Mouse (Mus musculus) kidney, embryonic 15.5 days (tissue): ENCODE measurements around the gene Metap1d. TPM values are rescaled to one million over a fixed set of nuclear protein-coding genes. Genes with fewer than 3 reads are reported as not detected.

Source experiments
- ATAC-seq: fragments of 200-750 bp; cut with Nextera tagmentation; replicated peaks from 2 replicates; pipeline ENCODE4 v1.8.0; 2017; ENCODE audit warnings: moderate TSS enrichment; ENCODE audit not compliant: low FRiP score
- H3K27ac ChIP-seq: fragments of 300-500 bp; sonication (generic); 2 replicates; pipeline ENCODE4 v1.5.1; 2015; ENCODE audit warnings: mild to moderate bottlenecking, inconsistent platforms
- H3K27me3 ChIP-seq: fragments of 300-500 bp; sonication (generic); 2 replicates; pipeline ENCODE4 v1.6.1; 2015; ENCODE audit warnings: inconsistent platforms
- H3K36me3 ChIP-seq: fragments of 300-500 bp; sonication (generic); 2 replicates; pipeline ENCODE4 v1.6.1; 2015; ENCODE audit warnings: inconsistent platforms
- H3K4me1 ChIP-seq: fragments of 300-500 bp; sonication (generic); 2 replicates; pipeline ENCODE4 v1.6.1; 2015; ENCODE audit warnings: inconsistent platforms
- H3K4me2 ChIP-seq: fragments of 300-500 bp; sonication (generic); 2 replicates; pipeline ENCODE4 v1.6.1; 2015; ENCODE audit warnings: moderate library complexity, mild to moderate bottlenecking, inconsistent platforms
- H3K4me3 ChIP-seq: fragments of 300-500 bp; sonication (generic); replicated peaks from 2 replicates; pipeline ENCODE4 v1.5.1; 2015; ENCODE audit warnings: mild to moderate bottlenecking, inconsistent platforms
- H3K9ac ChIP-seq: fragments of 300-500 bp; sonication (generic); 2 replicates; pipeline ENCODE4 v1.6.1; 2015; ENCODE audit warnings: mild to moderate bottlenecking, inconsistent platforms
- H3K9me3 ChIP-seq: fragments of 300-500 bp; sonication (generic); replicated peaks from 2 replicates; pipeline ENCODE4 v1.6.1; 2016; ENCODE audit warnings: inconsistent platforms
- WGBS: fragments of 180-500 bp; shearing (Covaris S2); methylation state at CpG from one replicate; pipeline ENCODE4 v1.1.7; 2015; ENCODE audit warnings: mixed read lengths; 5-methylcytosine and 5-hydroxymethylcytosine counted together
- polyA plus RNA-seq: library from polyadenylated mRNA; unstranded; fragments of >200 nt; fragmentation: Nextera tagmentation; extraction: Ambion mirVana; gene quantifications from 2 replicates; pipeline ENCODE4 v1.2.1, GENCODE M21; 2015

Metap1d gene
- polyA plus RNA-seq, 1 experiment from 2014 or later, result 39.5 TPM

DNA sequence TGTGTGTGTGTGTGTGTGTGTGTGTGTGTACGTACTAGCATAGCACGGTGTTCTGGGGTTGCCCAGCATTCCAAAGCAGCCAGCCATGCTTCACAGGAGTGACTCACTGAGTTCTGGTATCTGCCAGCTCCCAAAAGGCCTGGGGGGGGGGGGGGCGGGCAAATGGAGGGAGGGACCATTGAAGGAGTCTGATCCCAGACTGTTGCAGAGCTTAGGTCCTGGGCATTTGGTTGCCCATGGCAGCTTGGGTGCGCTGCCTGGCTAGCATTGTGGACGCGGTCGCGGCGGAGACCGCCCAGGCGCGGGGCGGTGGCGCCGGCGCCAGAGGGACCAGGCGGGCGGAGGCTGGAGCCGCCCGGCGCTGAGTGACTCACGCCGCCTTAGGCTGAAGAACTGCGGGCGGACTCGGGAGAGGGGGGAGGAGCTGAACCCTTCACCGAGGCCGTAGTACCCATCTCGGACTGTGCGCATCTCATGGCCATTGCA, 89.8 kb downstream of the Metap1d start:
- Histone ChIP-seq H3K9me3 (no peaks in the 10 kb centered on the region), H3K4me1 (peaks cover 67% of the 10 kb centered on the region)
- WGBS, result 0% methylated on average over 29 of the region's 30 CpGs

DNA sequence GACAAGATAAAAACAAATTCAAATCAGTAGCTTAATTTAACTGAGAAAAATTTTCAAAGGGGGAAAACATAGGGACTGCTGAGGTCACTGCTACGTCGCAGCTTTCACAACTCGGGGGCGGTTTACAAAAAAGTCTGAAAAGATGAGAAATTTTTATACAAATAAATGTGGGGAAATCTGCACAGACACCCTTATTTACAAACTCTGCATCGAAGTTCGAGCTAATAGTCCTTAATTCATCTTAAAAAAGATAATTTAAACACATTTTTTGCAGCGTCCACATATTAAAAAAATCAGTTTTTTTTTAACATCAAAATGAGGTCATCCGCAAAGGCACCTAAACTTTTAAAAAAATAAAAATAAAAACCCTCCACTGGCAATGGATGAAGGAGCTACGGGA, 90.5 kb downstream of the Metap1d start:
- no peak for ATAC-seq
- Histone ChIP-seq H3K9me3 (no peaks in the 10 kb centered on the region), H3K4me2 (no peak overlapping the region), H3K27me3 (peaks cover 96% of the 10 kb centered on the region), H3K9ac (no peak overlapping the region), H3K36me3 (no peaks in the 10 kb centered on the region), H3K27ac (no peak overlapping the region), H3K4me3 (no peak overlapping the region), H3K4me1 (peaks cover 66% of the 10 kb centered on the region)
- 2% methylated on average over 9 of the region's 9 CpGs for WGBS

More for the DNA sequence above, 89.8 kb downstream of the Metap1d start:
- peaks cover 96% of the 10 kb centered on the region for H3K27me3 ChIP-seq
- peak; percentile 19; the same call in 1 of the 2 replicates for ATAC-seq
- H3K36me3 ChIP-seq, result no peaks in the 10 kb centered on the region
- no peak overlapping the region for H3K27ac ChIP-seq
- peak overlapping the region; percentile 30 for H3K4me3 ChIP-seq
- no peak overlapping the region for H3K9ac ChIP-seq
- H3K4me2 ChIP-seq, result peak overlapping the region; percentile 46

DNA sequence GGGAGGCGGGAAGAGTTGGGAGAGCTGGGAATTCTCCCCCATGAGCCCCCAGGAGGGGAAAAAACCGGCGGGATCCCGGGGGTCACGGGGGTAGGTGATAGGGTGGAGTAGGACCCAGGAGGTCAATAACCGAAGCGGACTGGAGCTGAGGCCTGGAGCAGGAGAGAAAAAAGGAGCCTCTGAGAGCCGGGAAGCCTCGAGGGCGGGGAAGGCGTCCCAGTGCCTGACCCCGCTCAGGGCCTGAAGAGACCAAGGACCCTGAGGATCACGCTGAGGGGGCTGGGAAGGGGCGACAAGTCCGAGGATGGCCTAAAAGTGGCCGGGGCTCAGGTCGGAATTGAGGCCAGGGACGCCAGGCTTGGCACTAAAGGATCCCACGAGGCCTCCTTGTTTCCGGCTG, 90.9 kb downstream of the Metap1d start:
- H3K4me2 ChIP-seq, result peak overlapping the region; percentile 30
- H3K9me3 ChIP-seq, result no peaks in the 10 kb centered on the region
- peak overlapping the region; percentile 22; the same call in 1 of the 2 replicates for H3K4me3 ChIP-seq
- no peaks in the 10 kb centered on the region for H3K36me3 ChIP-seq
- H3K4me1 ChIP-seq, result peaks cover 63% of the 10 kb centered on the region
- no peak overlapping the region for H3K9ac ChIP-seq
- H3K27ac ChIP-seq, result no peak overlapping the region
- 2% methylated on average over 20 of the region's 20 CpGs for WGBS
- H3K27me3 ChIP-seq, result peaks cover 96% of the 10 kb centered on the region
- ATAC-seq, result no peak

DNA sequence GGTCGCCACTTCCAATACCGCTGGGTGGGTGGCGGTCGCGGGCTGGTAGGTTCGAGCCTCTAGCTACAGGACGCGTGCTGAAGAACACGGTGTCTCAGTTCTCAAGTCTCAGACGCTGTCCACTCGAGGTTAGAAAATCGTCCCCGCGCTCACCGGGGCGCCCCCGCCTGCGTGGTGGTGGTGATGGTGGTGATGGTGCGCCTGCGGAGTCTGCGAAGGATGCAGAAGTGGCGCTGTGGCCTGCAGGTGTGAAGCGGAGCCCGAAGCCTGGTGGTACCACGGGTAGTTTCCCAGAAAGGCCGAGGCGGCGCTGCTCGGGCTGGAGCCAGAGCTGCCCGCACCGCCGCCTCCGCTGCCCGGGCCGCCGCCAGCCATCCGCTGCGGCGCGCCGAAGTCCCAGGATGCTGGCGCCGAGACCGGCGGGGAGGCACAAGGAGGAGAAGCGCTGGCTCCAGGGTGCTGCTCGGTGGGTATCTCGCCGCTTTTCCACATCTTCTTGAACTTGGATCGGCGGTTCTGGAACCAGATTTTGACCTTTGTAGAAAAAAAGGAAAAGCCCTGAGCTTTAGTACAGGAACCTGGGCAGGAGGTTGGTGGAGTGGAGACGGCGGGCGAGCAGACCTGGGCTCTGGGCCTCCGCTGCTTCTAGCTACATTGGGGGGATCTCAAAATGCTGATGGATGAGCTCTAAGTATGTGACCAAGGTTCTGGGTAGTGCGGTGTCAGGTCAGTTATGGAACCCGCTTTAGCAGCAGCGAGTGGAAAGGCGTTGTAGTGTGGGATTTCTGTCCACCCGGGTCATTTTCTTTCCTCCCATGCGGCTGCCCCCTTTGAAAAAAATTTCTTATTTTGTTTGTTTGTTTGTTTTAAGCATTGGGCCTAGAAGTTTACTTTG, 91.6 kb downstream of the Metap1d start:
- ATAC-seq, result no peak
- H3K9me3 ChIP-seq, result no peaks in the 10 kb centered on the region
- no peak overlapping the region for H3K27ac ChIP-seq
- H3K4me2 ChIP-seq, result peak overlapping the region; percentile 30
- H3K36me3 ChIP-seq, result no peaks in the 10 kb centered on the region
- no peak overlapping the region for H3K9ac ChIP-seq
- H3K4me1 ChIP-seq, result peaks cover 58% of the 10 kb centered on the region
- peak overlapping the region; percentile 53 for H3K4me3 ChIP-seq
- H3K27me3 ChIP-seq, result peaks cover 96% of the 10 kb centered on the region
- WGBS, result 1% methylated on average over 61 of the region's 61 CpGs

DNA sequence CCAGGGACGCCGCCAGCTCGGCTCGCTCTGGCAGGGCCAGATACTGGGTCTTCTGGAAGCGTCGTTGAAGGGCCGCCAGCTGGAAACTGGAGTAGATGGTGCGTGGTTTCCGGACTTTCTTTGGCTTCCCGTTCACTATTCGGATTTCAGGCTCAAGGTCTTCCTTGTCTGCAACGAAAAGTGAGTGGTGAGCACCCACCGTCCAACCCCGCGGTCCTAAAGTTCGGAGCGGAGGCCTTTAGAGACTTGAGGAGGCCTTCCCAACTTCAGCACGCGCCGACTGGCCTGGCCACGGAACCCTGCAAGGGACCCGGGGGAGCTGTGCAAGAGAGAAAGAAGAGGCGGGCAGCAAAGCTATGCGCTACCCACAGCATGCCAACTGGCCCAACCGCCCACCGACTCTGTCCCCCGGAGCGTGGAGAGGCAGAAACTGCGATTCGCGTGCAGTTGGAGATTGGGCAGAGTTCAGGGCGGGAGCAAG, 92.4 kb downstream of the Metap1d start:
- WGBS, result 2% methylated on average over 32 of the region's 32 CpGs
- Histone ChIP-seq H3K4me1 (peaks cover 52% of the 10 kb centered on the region), H3K4me2 (peak overlapping the region; percentile 98), H3K27me3 (peaks cover 96% of the 10 kb centered on the region), H3K9me3 (no peaks in the 10 kb centered on the region), H3K9ac (no peak overlapping the region), H3K4me3 (peak overlapping the region; percentile 53), H3K36me3 (no peaks in the 10 kb centered on the region), H3K27ac (no peak overlapping the region)
- no peak for ATAC-seq

DNA sequence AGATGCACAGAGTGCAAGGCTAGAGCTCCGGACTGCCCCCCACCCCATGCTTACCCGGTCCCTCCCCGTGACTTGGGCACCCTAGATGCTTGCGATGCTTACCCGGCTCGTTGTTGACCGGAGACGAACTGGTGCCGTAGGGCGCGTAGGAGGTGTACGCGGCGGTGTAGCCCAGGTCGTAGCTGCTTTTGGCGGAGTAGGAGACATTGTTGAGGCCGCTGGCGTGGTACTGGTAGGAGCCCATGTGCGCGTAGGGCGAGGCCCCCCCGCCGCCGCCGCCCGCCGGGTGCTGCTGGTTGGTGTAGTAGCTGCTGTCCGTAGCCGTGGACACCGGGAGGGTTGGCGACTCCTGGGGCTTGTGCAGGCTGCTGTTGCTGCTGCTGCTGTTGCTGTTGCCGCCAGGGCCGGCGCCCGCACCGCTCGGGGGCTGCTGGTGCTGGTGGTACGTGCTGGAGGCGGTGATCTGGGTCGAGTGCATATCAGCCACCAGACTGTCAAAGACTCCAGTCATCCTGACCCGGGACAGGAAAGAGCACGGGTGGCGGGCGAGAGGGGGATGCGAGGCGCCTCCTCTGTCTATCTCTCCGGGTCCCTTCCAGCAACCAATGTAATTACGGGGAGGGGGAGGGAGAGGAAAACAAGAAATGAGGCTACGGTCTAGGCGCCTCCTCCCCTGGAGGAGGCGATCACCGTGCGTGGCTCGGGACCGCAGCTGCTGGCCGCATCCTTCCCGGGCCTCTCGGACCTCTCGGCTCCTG, 93.0 kb downstream of the Metap1d start:
- ATAC-seq, result peak; percentile 40
- WGBS, result under 1% methylated on average over 58 of the region's 59 CpGs
- H3K27me3 ChIP-seq, result peaks cover 95% of the 10 kb centered on the region
- H3K9me3 ChIP-seq, result no peaks in the 10 kb centered on the region
- H3K9ac ChIP-seq, result no peak overlapping the region; the same call in 1 of the 2 replicates
- peak overlapping the region; percentile 98 for H3K4me2 ChIP-seq
- H3K27ac ChIP-seq, result no peak overlapping the region
- H3K36me3 ChIP-seq, result no peaks in the 10 kb centered on the region
- peaks cover 46% of the 10 kb centered on the region for H3K4me1 ChIP-seq
- H3K4me3 ChIP-seq, result peak overlapping the region; percentile 53

DNA sequence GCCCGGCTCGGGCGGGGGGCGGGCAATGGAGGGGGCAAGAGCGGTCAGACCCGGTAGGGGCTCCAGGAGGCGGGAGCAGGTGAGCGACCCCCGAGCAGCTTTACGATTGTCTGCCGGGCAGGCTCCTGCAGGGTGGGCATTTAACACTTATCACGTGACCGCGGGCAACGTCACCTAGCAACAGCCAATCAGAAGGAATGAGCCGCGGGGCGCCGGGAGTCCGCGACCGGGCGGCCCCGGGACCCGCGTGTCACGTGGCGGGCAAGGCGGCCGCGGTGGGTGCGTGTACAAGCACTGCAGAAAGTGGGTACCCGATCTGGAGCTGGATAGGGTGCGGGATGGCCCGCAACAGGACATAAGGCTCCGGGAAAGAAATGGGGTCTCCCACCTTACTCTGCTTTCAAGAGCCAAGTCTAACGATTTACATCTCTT, 93.6 kb downstream of the Metap1d start, which contains the start of gene Dlx2:
Gene Dlx2, minus strand, starts transcription at position 115 of the 432 bp plus-strand sequence.
- ATAC-seq, result peak; percentile 3
- Histone ChIP-seq H3K4me2 (peak within 1 kb of the TSS; percentile 98), H3K27me3 (peaks cover 95% of the 10 kb centered on the region), H3K9ac (no peak within 1 kb of the TSS; the same call in 1 of the 2 replicates), H3K36me3 (no peaks in the 10 kb centered on the region), H3K4me3 (peak within 1 kb of the TSS; percentile 53), H3K27ac (no peak within 1 kb of the TSS), H3K4me1 (peaks cover 42% of the 10 kb centered on the region), H3K9me3 (no peaks in the 10 kb centered on the region)
- under 1% methylated on average over 37 of the region's 37 CpGs for WGBS

DNA sequence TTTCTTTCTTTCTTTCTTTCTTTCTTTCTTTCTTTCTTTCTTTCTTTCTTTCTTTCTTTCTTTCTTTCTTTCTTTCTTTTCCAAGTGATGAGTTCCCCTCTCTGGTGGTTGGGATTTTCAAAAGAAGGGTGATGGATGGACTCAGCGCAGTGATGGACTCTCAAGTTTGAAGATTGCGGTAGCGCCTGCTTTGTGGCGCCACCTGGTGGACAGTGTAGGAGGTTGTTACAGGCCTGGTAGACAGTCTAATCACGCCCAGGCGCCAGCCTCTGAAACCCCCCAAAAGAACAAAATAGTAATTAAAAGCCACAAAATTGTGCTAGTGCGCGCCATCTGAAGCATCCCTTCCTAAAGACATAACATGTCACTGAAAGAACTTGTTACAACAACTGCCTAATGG, 94.8 kb downstream of the Metap1d start:
- no peak for ATAC-seq
- no peaks in the 10 kb centered on the region for H3K36me3 ChIP-seq
- no peak overlapping the region for H3K4me3 ChIP-seq
- H3K27ac ChIP-seq, result no peak overlapping the region
- peaks cover 40% of the 10 kb centered on the region for H3K4me1 ChIP-seq
- H3K9me3 ChIP-seq, result no peaks in the 10 kb centered on the region
- peaks cover 95% of the 10 kb centered on the region for H3K27me3 ChIP-seq
- no peak overlapping the region for H3K4me2 ChIP-seq
- H3K9ac ChIP-seq, result no peak overlapping the region
- 1% methylated on average over 8 of the region's 8 CpGs for WGBS

DNA sequence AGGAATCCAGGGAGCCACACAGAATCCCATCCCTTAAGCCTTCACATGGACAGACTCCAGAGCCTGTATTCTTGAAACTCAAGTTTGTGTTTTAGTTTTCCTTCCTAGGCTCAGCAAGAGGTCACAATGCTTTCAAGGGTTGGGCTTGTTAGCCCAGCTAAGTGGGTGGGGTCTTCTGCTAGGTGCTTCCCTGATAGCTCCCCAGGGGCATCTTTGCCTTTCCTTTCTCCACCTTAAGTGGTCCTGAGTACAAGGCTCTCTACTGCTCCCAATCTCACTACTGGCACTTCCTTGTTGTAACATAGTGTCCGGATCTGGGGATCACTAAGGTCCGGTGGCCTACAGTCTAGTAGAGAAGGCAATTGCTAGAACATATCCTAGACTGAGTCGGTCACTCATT, 97.3 kb downstream of the Metap1d start:
- WGBS, result 25% methylated on average over 3 of the region's 3 CpGs
- H3K36me3 ChIP-seq, result no peaks in the 10 kb centered on the region
- no peak overlapping the region for H3K4me3 ChIP-seq
- no peak overlapping the region for H3K9ac ChIP-seq
- no peaks in the 10 kb centered on the region for H3K9me3 ChIP-seq
- no peak overlapping the region for H3K27ac ChIP-seq
- no peak for ATAC-seq
- peaks cover 91% of the 10 kb centered on the region for H3K27me3 ChIP-seq
- no peak overlapping the region for H3K4me2 ChIP-seq
- peaks cover 22% of the 10 kb centered on the region for H3K4me1 ChIP-seq

DNA sequence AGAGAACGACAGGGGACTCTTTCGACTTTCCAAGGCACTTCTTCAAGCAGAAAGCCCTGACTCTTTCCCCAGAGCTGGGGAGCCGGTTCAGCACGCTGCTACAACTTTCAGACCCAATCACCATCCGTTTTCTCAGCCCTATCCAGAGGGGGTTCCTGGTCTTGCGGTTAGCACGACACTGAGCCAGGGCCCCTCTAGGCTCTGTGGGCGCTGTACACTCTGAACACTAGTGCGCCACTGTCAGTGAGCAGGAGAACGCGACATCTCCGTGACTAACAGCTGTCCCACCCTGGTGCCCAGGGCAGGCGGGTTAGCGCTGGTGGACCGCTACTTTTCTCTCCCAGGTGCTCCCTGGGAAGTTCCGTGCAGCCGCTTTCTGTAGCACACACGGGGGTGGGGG, 98.6 kb downstream of the Metap1d start:
- Histone ChIP-seq H3K36me3 (no peaks in the 10 kb centered on the region), H3K4me2 (no peak overlapping the region), H3K4me3 (no peak overlapping the region), H3K4me1 (peaks cover 8% of the 10 kb centered on the region), H3K27ac (no peak overlapping the region), H3K9me3 (0 out of 2 replicates have a peak, but pooled peaks cover 3% of the 10 kb centered on the region), H3K27me3 (peaks cover 78% of the 10 kb centered on the region), H3K9ac (no peak overlapping the region)
- 2% methylated on average over 18 of the region's 18 CpGs for WGBS
- ATAC-seq, result 0 out of 2 replicates have a peak, but pooled peaks have one; percentile 15

DNA sequence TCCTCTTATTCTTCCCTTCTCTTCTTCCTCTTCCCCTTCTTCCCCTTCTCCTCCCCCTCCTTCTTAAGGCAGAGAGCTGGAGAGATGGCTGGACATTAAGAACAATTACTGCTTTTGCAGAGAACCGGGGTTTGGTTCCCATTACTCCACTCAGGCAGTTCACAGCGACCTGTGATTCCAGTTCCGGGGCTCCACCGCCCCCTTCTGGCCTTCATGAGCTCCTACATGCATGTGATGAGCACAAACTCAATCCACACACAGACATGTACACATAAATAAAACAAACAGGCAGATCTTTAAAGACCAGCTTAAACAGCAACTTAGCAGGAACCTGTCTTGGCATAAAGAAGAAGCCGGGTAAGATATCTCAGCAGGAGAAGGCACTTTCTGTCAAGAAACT, 103.0 kb downstream of the Metap1d start:
- ATAC-seq, result no peak
- H3K36me3 ChIP-seq, result no peaks in the 10 kb centered on the region
- no peak overlapping the region for H3K27ac ChIP-seq
- H3K9me3 ChIP-seq, result peaks cover 3% of the 10 kb centered on the region; the same call in 1 of the 2 replicates
- H3K4me3 ChIP-seq, result no peak overlapping the region
- H3K4me1 ChIP-seq, result peaks cover 5% of the 10 kb centered on the region
- peaks cover 39% of the 10 kb centered on the region for H3K27me3 ChIP-seq
- 71% methylated on average over 5 of the region's 5 CpGs for WGBS
- no peak overlapping the region for H3K9ac ChIP-seq
- H3K4me2 ChIP-seq, result no peak overlapping the region
